Mouse (Mus musculus) heart, postnatal 0 days (tissue): ENCODE data around the gene Zbtb32. TPM values are rescaled to one million over a fixed set of nuclear protein-coding genes. Genes with fewer than 3 reads are reported as not detected.

Experiments
- ATAC-seq: fragments of 200-750 bp; cut with Nextera tagmentation; 2 replicates; pipeline ENCODE4 v1.8.0; 2017; ENCODE audit warnings: low read depth, moderate number of reproducible peaks, moderate library complexity; ENCODE audit not compliant: insufficient read depth
- DNase-seq: peaks from one replicate; pipeline ENCODE4 v3.0.0-alpha.2; 2016; ENCODE audit warnings: low spot score
- H3K27ac ChIP-seq: fragments of 300-500 bp; sonication (generic); 2 replicates; pipeline ENCODE4 v1.5.1; 2014; ENCODE audit warnings: low read depth, mild to moderate bottlenecking
- H3K27me3 ChIP-seq: fragments of 300-500 bp; sonication (generic); 2 replicates; pipeline ENCODE4 v1.6.1; 2014; ENCODE audit warnings: low read length, mixed read lengths; ENCODE audit not compliant: control insufficient read depth, insufficient read depth
- H3K36me3 ChIP-seq: fragments of 300-500 bp; sonication (generic); replicated peaks from 2 replicates; pipeline ENCODE4 v1.6.1; 2014; ENCODE audit warnings: low read length, mixed read lengths; ENCODE audit not compliant: control insufficient read depth, insufficient read depth
- H3K4me1 ChIP-seq: fragments of 300-500 bp; sonication (generic); 2 replicates; pipeline ENCODE4 v1.6.1; 2014; ENCODE audit warnings: antibody characterized with exemption; ENCODE audit not compliant: control insufficient read depth, insufficient read depth
- H3K4me2 ChIP-seq: fragments of 300-500 bp; sonication (generic); 2 replicates; pipeline ENCODE4 v1.6.1; 2014; ENCODE audit warnings: low read depth, mild to moderate bottlenecking, low read length, moderate library complexity
- H3K4me3 ChIP-seq: fragments of 300-500 bp; sonication (generic); 2 replicates; pipeline ENCODE4 v1.5.1; 2014; ENCODE audit warnings: low read depth, low read length
- H3K9ac ChIP-seq: fragments of 300-500 bp; sonication (generic); replicated peaks from 2 replicates; pipeline ENCODE4 v1.6.1; 2014; ENCODE audit warnings: low read depth, low read length, mixed read lengths
- H3K9me3 ChIP-seq: fragments of 300-500 bp; sonication (generic); replicated peaks from 2 replicates; pipeline ENCODE4 v1.6.1; 2016; ENCODE audit warnings: low read length; ENCODE audit not compliant: control insufficient read depth
- CTCF ChIP-seq: IDR thresholded peaks from 2 replicates; pipeline ENCODE4 v1.5.1; 2016; ENCODE audit warnings: antibody characterized with exemption, control low read depth, low read depth
- EP300 ChIP-seq: IDR thresholded peaks from 2 replicates; pipeline ENCODE4 v1.6.1; 2016; ENCODE audit warnings: antibody characterized with exemption, low read depth
- WGBS: fragments of 180-500 bp; shearing (Covaris S2); extraction: QIAGEN DNeasy Blood & Tissue Kit; methylation state at CpG from one replicate; pipeline ENCODE4 v1.1.7; 2014; 5-methylcytosine and 5-hydroxymethylcytosine counted together
- polyA plus RNA-seq: library from polyadenylated mRNA; unstranded; fragments of >200 nt; fragmentation: Nextera tagmentation; extraction: Ambion mirVana; gene quantifications from 2 replicates; pipeline ENCODE4 v1.2.1, GENCODE M21; 2015
- total RNA-seq: library from RNA; depleted of rRNA; stranded (reverse); fragments of >200 nt; gene quantifications from 2 replicates; pipeline ENCODE4 v1.2.3, GENCODE M21; 2014; ENCODE audit warnings: low replicate concordance

Zbtb32 gene
- total and polyA plus RNA-seq, 2 experiments from 2014 or later = 0.11 TPM; not detected in 1

- H3K9me3 ChIP-seq = no peaks in the 10 kb centered on the region
- no peak overlapping the region for H3K27ac ChIP-seq
- WGBS = 61% methylated on average over 2 of the region's 2 CpGs
- ATAC-seq = no peak
- no peak for DNase-seq
- H3K4me3 ChIP-seq = no peak overlapping the region
- H3K27me3 ChIP-seq = no peaks in the 10 kb centered on the region
- no peak for TF ChIP-seq EP300
- TF ChIP-seq CTCF = no peak
- peaks cover 38% of the 10 kb centered on the region for H3K36me3 ChIP-seq
- no peak overlapping the region for H3K9ac ChIP-seq
- peaks cover 18% of the 10 kb centered on the region for H3K4me1 ChIP-seq
- peak overlapping the region; percentile 38; the same call in 1 of the 2 replicates for H3K4me2 ChIP-seq
Measured at GRCm38 (mm10) chr7:30560296-30560695, 38.4 kb downstream of the Zbtb32 start.

DNA sequence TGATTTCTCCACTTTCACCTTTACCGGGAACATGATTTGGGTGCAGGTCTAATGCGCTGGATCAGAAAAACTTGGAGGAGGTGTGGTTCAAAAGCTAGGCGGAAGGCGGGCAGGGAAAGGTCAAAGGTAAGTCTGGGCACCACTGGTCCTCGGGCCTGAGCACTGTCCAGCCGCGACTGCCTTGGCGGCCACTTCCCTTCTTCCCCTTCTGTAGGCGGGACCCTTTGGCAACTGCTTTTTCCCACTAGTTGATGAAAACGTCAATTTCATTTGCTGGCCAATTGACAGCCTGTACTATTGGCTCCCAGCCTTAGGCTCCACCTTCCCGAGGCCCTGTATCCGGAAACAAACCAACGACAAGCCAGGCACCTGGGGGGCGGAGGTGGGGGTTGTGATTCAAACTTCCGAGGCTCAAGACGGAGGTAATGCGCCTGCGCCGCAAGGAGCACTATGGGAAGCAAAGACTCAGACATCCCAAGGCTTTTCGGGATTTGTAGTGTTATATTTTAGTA lies 39.2 kb downstream of the Zbtb32 start, which contains the start of gene Lin37:
Lin37 (minus strand) TSS at position 396 of the 512 bp plus-strand sequence.
- Histone ChIP-seq H3K36me3 (peaks cover 37% of the 10 kb centered on the region), H3K9me3 (no peaks in the 10 kb centered on the region), H3K4me3 (peak within 1 kb of the TSS; percentile 66), H3K9ac (peak within 1 kb of the TSS; percentile 72), H3K4me2 (peak within 1 kb of the TSS; percentile 89), H3K27me3 (no peaks in the 10 kb centered on the region), H3K27ac (peak within 1 kb of the TSS; percentile 44), H3K4me1 (peaks cover 18% of the 10 kb centered on the region)
- TF ChIP-seq CTCF = no peak
- ATAC-seq (peak; percentile 87), DNase-seq (peak; percentile 98)
- WGBS = under 1% methylated on average over 20 of the region's 20 CpGs

DNA sequence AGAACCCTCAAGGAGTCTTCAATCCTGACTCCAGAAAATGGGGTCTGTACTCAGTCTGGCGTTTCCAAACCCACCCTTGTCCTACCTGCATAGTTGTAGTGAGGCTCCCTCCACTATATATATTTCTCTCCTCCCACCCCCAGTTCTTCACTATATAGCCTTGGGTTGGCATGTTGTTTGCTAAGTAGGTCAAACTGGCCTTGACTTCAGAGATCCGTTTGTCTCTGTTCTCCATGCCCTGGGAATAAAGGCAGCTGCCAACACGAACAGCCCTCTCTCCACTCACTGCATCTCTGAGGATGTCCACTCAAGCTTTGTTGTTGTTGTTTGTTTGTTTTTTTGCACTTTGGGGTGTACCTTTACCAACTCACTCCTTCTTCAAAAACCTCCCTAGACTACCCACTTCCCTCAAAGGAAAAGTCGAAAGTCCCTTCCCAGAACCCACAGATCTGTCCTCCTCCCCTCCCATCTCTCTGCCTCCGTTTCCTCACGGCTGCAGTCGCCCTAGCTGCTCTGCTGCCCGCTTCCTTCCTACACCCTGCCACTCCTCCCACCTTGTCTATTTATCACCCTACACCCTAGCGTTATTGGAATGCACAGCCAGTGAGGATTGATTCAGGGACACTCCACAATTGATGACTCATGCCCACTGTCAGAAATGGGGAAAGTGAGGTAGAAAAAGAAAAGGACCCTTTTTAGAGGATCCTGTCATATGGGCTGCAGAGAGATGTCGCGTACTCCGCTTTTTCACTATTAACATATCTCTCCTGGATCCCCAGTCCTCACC lies 39.9 kb downstream of the Zbtb32 start:
- peak overlapping the region; percentile 89 for H3K4me2 ChIP-seq
- H3K9me3 ChIP-seq = no peaks in the 10 kb centered on the region
- ATAC-seq (no peak), DNase-seq (no peak)
- H3K4me1 ChIP-seq = peaks cover 17% of the 10 kb centered on the region
- WGBS = 13% methylated on average over 12 of the region's 12 CpGs
- no peaks in the 10 kb centered on the region for H3K27me3 ChIP-seq
- H3K36me3 ChIP-seq = peaks cover 33% of the 10 kb centered on the region
- peak overlapping the region; percentile 72 for H3K9ac ChIP-seq
- peak overlapping the region; percentile 44 for H3K27ac ChIP-seq
- TF ChIP-seq CTCF (no peak), EP300 (no peak)
- peak overlapping the region; percentile 66 for H3K4me3 ChIP-seq

- peak; percentile 18 for DNase-seq
- WGBS = 79% methylated on average over 13 of the region's 13 CpGs
- H3K36me3 ChIP-seq = peaks cover 33% of the 10 kb centered on the region
- H3K4me1 ChIP-seq = peaks cover 16% of the 10 kb centered on the region
- H3K4me3 ChIP-seq = no peak overlapping the region
- H3K4me2 ChIP-seq = peak overlapping the region; percentile 89; the same call in 1 of the 2 replicates
- TF ChIP-seq EP300 = no peak
- no peak for TF ChIP-seq CTCF
- H3K27ac ChIP-seq = peak overlapping the region; percentile 44
- H3K9me3 ChIP-seq = no peaks in the 10 kb centered on the region
- peak overlapping the region; percentile 72 for H3K9ac ChIP-seq
- H3K27me3 ChIP-seq = no peaks in the 10 kb centered on the region
- no peak for ATAC-seq
Measured at GRCm38 (mm10) chr7:30557901-30558514, 40.7 kb downstream of the Zbtb32 start.

DNA sequence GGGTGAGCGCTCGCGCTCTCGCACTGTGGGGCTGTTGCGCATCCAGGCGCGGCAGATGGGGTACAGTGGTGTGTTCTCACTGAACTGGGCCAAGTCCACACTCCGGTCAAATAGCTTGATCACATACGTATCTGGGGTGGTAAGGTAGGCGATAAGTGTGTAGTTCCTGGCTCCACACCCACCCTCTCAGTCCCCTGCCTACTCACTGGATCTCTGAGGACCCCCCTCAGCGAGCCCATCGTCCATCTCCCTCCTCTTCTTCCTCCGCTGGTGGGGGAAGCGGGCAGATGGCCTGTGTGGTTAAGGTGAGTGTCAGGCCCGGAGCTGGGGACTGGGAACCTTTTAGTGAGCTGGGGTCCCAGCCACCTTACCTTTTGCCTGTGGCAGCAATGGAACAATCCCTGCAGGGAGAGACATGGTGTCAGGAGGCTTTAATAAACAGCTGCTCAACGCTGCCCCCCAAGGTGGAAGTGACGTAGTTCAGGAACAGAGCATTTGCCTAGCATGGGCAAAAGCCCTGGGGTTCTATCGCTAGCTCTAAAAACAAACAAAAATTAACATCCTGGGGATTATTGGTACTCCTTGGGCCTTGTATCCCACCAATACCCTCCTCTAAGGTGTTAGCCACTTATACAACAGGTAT lies 41.7 kb downstream of the Zbtb32 start:
- DNase-seq = no peak
- no peaks in the 10 kb centered on the region for H3K9me3 ChIP-seq
- 93% methylated on average over 18 of the region's 18 CpGs for WGBS

More for the DNA sequence above, 41.7 kb downstream of the Zbtb32 start:
- Histone ChIP-seq H3K27ac (no peak overlapping the region), H3K27me3 (no peaks in the 10 kb centered on the region), H3K4me3 (no peak overlapping the region), H3K4me2 (no peak overlapping the region), H3K4me1 (peaks cover 16% of the 10 kb centered on the region), H3K36me3 (peaks cover 33% of the 10 kb centered on the region), H3K9ac (no peak overlapping the region)
- ATAC-seq = no peak
- no peak for TF ChIP-seq CTCF
- TF ChIP-seq EP300 = no peak
